Mouse (Mus musculus) thymus, adult 2 months (tissue): ENCODE results near the gene Mcoln2. TPM values are rescaled to one million over a fixed set of nuclear protein-coding genes. Genes with fewer than 3 reads are reported as not detected.

Experiments
- DNase-seq: peaks from one replicate; pipeline ENCODE4 v3.0.0; 2021
- H3K27ac ChIP-seq: fragments of 200-500 bp; 2 replicates; pipeline ENCODE4 v1.5.1; 2012; ENCODE audit warnings: low read length, control low read depth; ENCODE audit not compliant: control insufficient read depth, insufficient read depth
- H3K27me3 ChIP-seq: fragments of 200-500 bp; 2 replicates; pipeline ENCODE4 v1.6.1; 2012; ENCODE audit warnings: mild to moderate bottlenecking, low read length, moderate library complexity, mixed read lengths; ENCODE audit not compliant: control insufficient read depth, insufficient read depth
- H3K36me3 ChIP-seq: fragments of 200-500 bp; 2 replicates; pipeline ENCODE4 v1.6.1; 2012; ENCODE audit warnings: mild to moderate bottlenecking, low read length, moderate library complexity; ENCODE audit not compliant: control insufficient read depth, insufficient read depth
- H3K4me1 ChIP-seq: fragments of 200-500 bp; replicated peaks from 2 replicates; pipeline ENCODE4 v1.6.1; 2012; ENCODE audit warnings: low read length; ENCODE audit not compliant: control insufficient read depth, insufficient read depth
- H3K4me3 ChIP-seq: fragments of 200-500 bp; 2 replicates; pipeline ENCODE4 v1.5.1; 2012; ENCODE audit warnings: mild to moderate bottlenecking, low read length, control low read depth, moderate library complexity; ENCODE audit not compliant: control insufficient read depth, insufficient read depth
- CTCF ChIP-seq: fragments of 200-500 bp; IDR thresholded peaks from 2 replicates; pipeline ENCODE4 v1.5.1; 2012; ENCODE audit warnings: mild to moderate bottlenecking, control low read depth, low read length, moderate library complexity, borderline replicate concordance; ENCODE audit not compliant: control insufficient read depth, poor library complexity, insufficient read depth; ENCODE audit errors: extremely low read depth
- POLR2A ChIP-seq: fragments of 200-500 bp; IDR thresholded peaks from 2 replicates; pipeline ENCODE4 v1.6.1; 2012; ENCODE audit warnings: mild to moderate bottlenecking, low read length, control low read depth, moderate library complexity; ENCODE audit not compliant: control insufficient read depth, poor library complexity, insufficient read depth; ENCODE audit errors: extremely low read depth
- WGBS: fragments of 180-500 bp; shearing (Covaris S2); methylation state at CpG from one replicate; pipeline ENCODE4 v1.1.7; 2018; 5-methylcytosine and 5-hydroxymethylcytosine counted together
- polyA plus RNA-seq: library from polyadenylated mRNA; depleted of rRNA; stranded (reverse); fragments of >200 nt; gene quantifications from 2 replicates; pipeline ENCODE4 v1.2.3, GENCODE M21; 2012

The Mcoln2 gene
- polyA plus RNA-seq, 1 experiment, result 3.5 TPM

GRCm38 (mm10) chr3:146142523-146142922 is 7.1 kb upstream of the Mcoln2 start:
- 0 out of 2 replicates have a peak, but pooled peaks cover 5% of the 10 kb centered on the region for H3K4me1 ChIP-seq
- no peak overlapping the region for H3K4me3 ChIP-seq
- H3K27ac ChIP-seq, result no peak overlapping the region
- no peak for DNase-seq
- no peaks in the 10 kb centered on the region for H3K36me3 ChIP-seq
- 96% methylated on average over 7 of the region's 7 CpGs for WGBS
- no peaks in the 10 kb centered on the region for H3K27me3 ChIP-seq
- TF ChIP-seq CTCF (no peak), POLR2A (no peak)

GRCm38 (mm10) chr3:146145501-146145900 is 4.1 kb upstream of the Mcoln2 start:
- no peak overlapping the region for H3K4me3 ChIP-seq
- TF ChIP-seq CTCF (no peak), POLR2A (no peak)
- H3K4me1 ChIP-seq, result peaks cover 14% of the 10 kb centered on the region; the same call in 1 of the 2 replicates
- H3K27ac ChIP-seq, result no peak overlapping the region
- DNase-seq, result no peak
- H3K27me3 ChIP-seq, result no peaks in the 10 kb centered on the region
- 57% methylated on average over 5 of the region's 5 CpGs for WGBS
- no peaks in the 10 kb centered on the region for H3K36me3 ChIP-seq

GRCm38 (mm10) chr3:146146131-146146530 is 3.5 kb upstream of the Mcoln2 start:
- Histone ChIP-seq H3K36me3 (no peaks in the 10 kb centered on the region), H3K4me3 (no peak overlapping the region), H3K4me1 (peaks cover 20% of the 10 kb centered on the region), H3K27me3 (no peaks in the 10 kb centered on the region), H3K27ac (no peak overlapping the region)
- no peak for TF ChIP-seq POLR2A
- no peak for TF ChIP-seq CTCF
- WGBS, result 14% methylated on average over 5 of the region's 5 CpGs
- DNase-seq, result no peak

- Histone ChIP-seq H3K4me3 (peak overlapping the region; percentile 55), H3K27me3 (no peaks in the 10 kb centered on the region), H3K27ac (peak overlapping the region; percentile 27), H3K4me1 (peaks cover 44% of the 10 kb centered on the region), H3K36me3 (no peaks in the 10 kb centered on the region)
- TF ChIP-seq POLR2A (no peak), CTCF (no peak)
- under 1% methylated on average over 26 of the region's 26 CpGs for WGBS
- DNase-seq, result peak; percentile 66
Observed at GRCm38 (mm10) chr3:146150058-146150400, 396 bp downstream of the Mcoln2 start.

- H3K27me3 ChIP-seq, result no peaks in the 10 kb centered on the region
- peak overlapping the region; percentile 55 for H3K4me3 ChIP-seq
- peak overlapping the region; percentile 7 for H3K27ac ChIP-seq
- peak; percentile 48 for DNase-seq
- H3K4me1 ChIP-seq, result peaks cover 44% of the 10 kb centered on the region
- no peak for TF ChIP-seq POLR2A
- no peak for TF ChIP-seq CTCF
- 4% methylated on average over 11 of the region's 11 CpGs for WGBS
- H3K36me3 ChIP-seq, result no peaks in the 10 kb centered on the region
Observed at GRCm38 (mm10) chr3:146150560-146150959, 927 bp downstream of the Mcoln2 start.

GRCm38 (mm10) chr3:146151328-146151727 is 1.7 kb downstream of the Mcoln2 start:
- Histone ChIP-seq H3K27ac (peak overlapping the region; percentile 7), H3K4me1 (peaks cover 43% of the 10 kb centered on the region), H3K4me3 (no peak overlapping the region), H3K36me3 (no peaks in the 10 kb centered on the region), H3K27me3 (no peaks in the 10 kb centered on the region)
- DNase-seq, result no peak
- 79% methylated on average over 10 of the region's 10 CpGs for WGBS
- TF ChIP-seq POLR2A, result no peak
- TF ChIP-seq CTCF, result no peak

GRCm38 (mm10) chr3:146151755-146152154 is 2.1 kb downstream of the Mcoln2 start:
- Histone ChIP-seq H3K4me1 (peaks cover 47% of the 10 kb centered on the region), H3K36me3 (no peaks in the 10 kb centered on the region), H3K4me3 (no peak overlapping the region), H3K27ac (peak overlapping the region; percentile 72), H3K27me3 (no peaks in the 10 kb centered on the region)
- 35% methylated on average over 8 of the region's 8 CpGs for WGBS
- no peak for DNase-seq
- TF ChIP-seq CTCF, result no peak
- TF ChIP-seq POLR2A, result no peak
